Mouse (Mus musculus) intestine, embryonic 14.5 days (tissue): ENCODE measurements at regions not wholly inside any gene's neighbourhood (a gene's known extent, or its start where the extent isn't known, plus 50 kb on each side); places are given as distances from the start of the nearest gene placed in this dataset.

Experiments
- ATAC-seq: fragments of 200-750 bp; cut with Nextera tagmentation; replicated peaks from 2 replicates; pipeline ENCODE4 v1.8.0; 2017; ENCODE audit warnings: low read depth, moderate number of reproducible peaks, moderate TSS enrichment, moderate library complexity; ENCODE audit not compliant: low FRiP score, low TSS enrichment
- DNase-seq: peaks from one replicate; pipeline ENCODE4 v3.0.0-alpha.2; 2018; ENCODE audit warnings: low spot score
- H3K27ac ChIP-seq: fragments of 300-500 bp; sonication (generic); 2 replicates; pipeline ENCODE4 v1.5.1; 2014; ENCODE audit warnings: low read depth, mild to moderate bottlenecking, control low read depth
- H3K27me3 ChIP-seq: fragments of 300-500 bp; sonication (generic); replicated peaks from 2 replicates; pipeline ENCODE4 v1.6.1; 2014; ENCODE audit warnings: low read length, control low read depth; ENCODE audit not compliant: control insufficient read depth, insufficient read depth
- H3K36me3 ChIP-seq: fragments of 300-500 bp; sonication (generic); 2 replicates; pipeline ENCODE4 v1.6.1; 2014; ENCODE audit warnings: low read length, control low read depth; ENCODE audit not compliant: control insufficient read depth, insufficient read depth
- H3K4me1 ChIP-seq: fragments of 300-500 bp; sonication (generic); replicated peaks from 2 replicates; pipeline ENCODE4 v1.6.1; 2014; ENCODE audit warnings: low read length, control low read depth, mixed read lengths; ENCODE audit not compliant: control insufficient read depth, insufficient read depth
- H3K4me2 ChIP-seq: fragments of 300-500 bp; sonication (generic); 2 replicates; pipeline ENCODE4 v1.6.1; 2014; ENCODE audit warnings: low read length
- H3K4me3 ChIP-seq: fragments of 300-500 bp; sonication (generic); 2 replicates; pipeline ENCODE4 v1.5.1; 2014; ENCODE audit warnings: low read depth, low read length, control low read depth, mixed read lengths
- H3K9ac ChIP-seq: fragments of 300-500 bp; sonication (generic); 2 replicates; pipeline ENCODE4 v1.6.1; 2014; ENCODE audit warnings: mild to moderate bottlenecking, low read length
- H3K9me3 ChIP-seq: fragments of 300-500 bp; sonication (generic); 2 replicates; pipeline ENCODE4 v1.6.1; 2016; ENCODE audit warnings: low read length, control low read depth; ENCODE audit not compliant: control insufficient read depth
- WGBS: fragments of 180-500 bp; shearing (Covaris S2); extraction: QIAGEN DNeasy Blood & Tissue Kit; methylation state at CpG from one replicate; pipeline ENCODE4 v1.1.7; 2014; 5-methylcytosine and 5-hydroxymethylcytosine counted together

DNA sequence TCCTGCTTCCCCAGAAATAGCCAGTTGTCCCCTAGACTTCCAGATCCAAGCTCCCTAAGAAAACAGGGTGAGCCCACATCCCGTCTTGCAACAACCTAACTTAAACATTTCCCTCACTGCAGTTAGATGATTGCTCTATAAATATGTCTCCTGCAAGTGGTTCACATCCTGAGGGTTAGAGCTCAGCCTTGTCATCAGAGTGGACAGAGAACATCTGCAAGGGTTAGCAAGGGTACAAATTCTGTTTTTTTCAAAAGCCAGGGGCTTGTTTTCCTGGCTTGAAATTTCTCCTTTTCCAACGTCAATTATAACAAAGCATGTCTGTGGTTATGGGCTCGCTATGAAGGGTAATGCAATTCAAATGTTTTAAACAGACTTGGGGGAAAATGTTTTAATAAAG, 169.8 kb upstream of the Tcerg1l start:
- Histone ChIP-seq H3K27me3 (no peaks in the 10 kb centered on the region), H3K36me3 (no peaks in the 10 kb centered on the region), H3K27ac (no peak overlapping the region), H3K4me1 (no peaks in the 10 kb centered on the region), H3K9ac (no peak overlapping the region), H3K4me2 (no peak overlapping the region), H3K9me3 (no peaks in the 10 kb centered on the region), H3K4me3 (no peak overlapping the region)
- DNase-seq (no peak), ATAC-seq (no peak)
- 57% methylated on average over 3 of the region's 3 CpGs for WGBS

GRCm38 (mm10) chr7:138551629-138552028, 154.1 kb upstream of the Tcerg1l start:
- H3K36me3 ChIP-seq, result no peaks in the 10 kb centered on the region
- no peaks in the 10 kb centered on the region for H3K9me3 ChIP-seq
- no peak overlapping the region for H3K4me2 ChIP-seq
- no peak overlapping the region for H3K9ac ChIP-seq
- no peak for ATAC-seq
- WGBS, result 68% methylated on average over 10 of the region's 10 CpGs
- no peak overlapping the region for H3K4me3 ChIP-seq
- no peak overlapping the region for H3K27ac ChIP-seq
- H3K27me3 ChIP-seq, result no peaks in the 10 kb centered on the region
- H3K4me1 ChIP-seq, result no peaks in the 10 kb centered on the region
- no peak for DNase-seq

DNA sequence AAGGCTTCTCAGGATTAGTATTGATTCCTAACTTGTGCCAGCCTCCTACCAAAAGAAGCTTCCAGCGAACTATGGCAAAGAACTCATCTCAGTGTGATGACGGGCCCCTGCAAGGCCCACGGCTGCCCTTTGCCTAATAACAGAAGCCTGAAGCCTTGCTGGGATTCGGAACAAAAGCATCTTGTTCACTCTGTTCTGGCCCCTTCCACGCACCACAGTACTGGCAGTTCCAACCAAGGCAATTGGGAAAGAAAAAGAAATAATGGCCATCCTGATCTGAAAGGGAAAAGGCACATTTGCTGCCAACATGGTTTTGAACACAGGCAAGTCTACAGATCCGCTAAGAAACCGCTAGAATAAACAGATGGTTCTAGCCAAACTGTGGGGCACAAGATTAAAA, 150.4 kb upstream of the Tcerg1l start:
- Histone ChIP-seq H3K9me3 (no peaks in the 10 kb centered on the region), H3K27ac (no peak overlapping the region), H3K9ac (no peak overlapping the region), H3K27me3 (no peaks in the 10 kb centered on the region), H3K36me3 (no peaks in the 10 kb centered on the region), H3K4me2 (no peak overlapping the region), H3K4me1 (no peaks in the 10 kb centered on the region), H3K4me3 (no peak overlapping the region)
- DNase-seq (no peak), ATAC-seq (no peak)
- WGBS, result 77% methylated on average over 7 of the region's 7 CpGs

DNA sequence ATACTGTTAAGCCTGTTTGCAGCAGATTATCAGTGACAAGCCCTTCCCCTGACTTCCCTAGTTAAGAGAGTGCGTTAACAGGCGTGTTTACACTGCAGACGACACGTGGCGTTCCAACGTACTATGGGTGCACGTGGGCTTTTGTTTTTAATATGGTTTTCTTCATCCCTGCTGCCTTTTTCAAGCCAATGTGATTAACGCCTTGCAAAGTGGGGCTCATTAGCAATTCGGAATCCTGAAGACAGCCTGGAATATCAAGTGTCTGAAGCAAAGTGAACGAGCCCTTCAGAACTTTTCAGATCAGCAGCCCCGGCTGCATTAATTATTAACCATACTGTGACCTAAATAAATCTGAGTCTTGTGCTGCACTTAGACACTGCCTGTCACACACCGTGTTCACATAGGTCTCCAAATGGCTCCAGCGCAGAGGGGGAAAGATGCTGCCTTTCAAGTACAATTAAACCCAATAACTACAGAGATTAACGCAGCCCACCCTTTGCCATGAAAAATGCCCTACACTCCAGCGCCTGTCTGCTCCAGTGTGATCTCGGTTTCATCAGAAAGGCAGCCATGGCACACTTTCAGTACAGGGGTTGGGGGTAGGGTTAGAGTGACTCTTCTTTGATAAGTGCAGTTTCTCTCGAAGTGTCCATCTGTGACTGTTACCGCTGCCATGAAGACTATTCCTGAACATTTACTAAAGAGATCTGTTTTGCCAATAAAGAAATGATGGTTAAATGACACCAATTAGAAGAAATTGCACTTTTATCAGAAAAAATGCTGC, 140.7 kb upstream of the Tcerg1l start:
- H3K4me2 ChIP-seq, result peak overlapping the region; percentile 23; the same call in 1 of the 2 replicates
- no peaks in the 10 kb centered on the region for H3K9me3 ChIP-seq
- no peak overlapping the region for H3K4me3 ChIP-seq
- no peaks in the 10 kb centered on the region for H3K27me3 ChIP-seq
- no peak overlapping the region for H3K9ac ChIP-seq
- DNase-seq, result peak; percentile 58
- H3K36me3 ChIP-seq, result no peaks in the 10 kb centered on the region
- H3K27ac ChIP-seq, result no peak overlapping the region
- ATAC-seq, result peak; percentile 71; the same call in 1 of the 2 replicates
- no peaks in the 10 kb centered on the region for H3K4me1 ChIP-seq
- WGBS, result 48% methylated on average over 18 of the region's 18 CpGs

DNA sequence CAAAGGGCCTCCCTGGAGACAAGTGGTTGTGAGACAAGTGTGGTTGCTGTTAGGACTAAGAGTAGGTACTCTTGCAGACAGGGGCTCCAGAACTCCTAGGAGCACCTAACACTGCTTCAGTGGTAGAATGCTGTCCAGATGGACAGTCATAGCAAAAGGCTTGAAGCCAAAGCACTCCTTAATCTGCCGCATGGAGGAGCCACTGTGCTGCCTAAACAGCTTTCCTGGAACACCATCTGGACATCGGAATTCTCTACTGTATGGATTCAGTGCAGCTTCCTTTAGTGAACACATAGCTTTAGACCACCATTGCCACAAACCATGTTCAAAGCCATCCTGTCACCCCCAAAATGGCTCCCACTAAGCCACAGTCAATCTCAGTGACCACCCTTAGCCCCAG, 128.6 kb upstream of the Tcerg1l start:
- Histone ChIP-seq H3K4me2 (no peak overlapping the region), H3K4me3 (no peak overlapping the region), H3K4me1 (no peaks in the 10 kb centered on the region), H3K36me3 (no peaks in the 10 kb centered on the region), H3K27ac (no peak overlapping the region), H3K27me3 (no peaks in the 10 kb centered on the region), H3K9ac (no peak overlapping the region), H3K9me3 (no peaks in the 10 kb centered on the region)
- 92% methylated on average over 2 of the region's 2 CpGs for WGBS
- ATAC-seq (no peak), DNase-seq (no peak)

DNA sequence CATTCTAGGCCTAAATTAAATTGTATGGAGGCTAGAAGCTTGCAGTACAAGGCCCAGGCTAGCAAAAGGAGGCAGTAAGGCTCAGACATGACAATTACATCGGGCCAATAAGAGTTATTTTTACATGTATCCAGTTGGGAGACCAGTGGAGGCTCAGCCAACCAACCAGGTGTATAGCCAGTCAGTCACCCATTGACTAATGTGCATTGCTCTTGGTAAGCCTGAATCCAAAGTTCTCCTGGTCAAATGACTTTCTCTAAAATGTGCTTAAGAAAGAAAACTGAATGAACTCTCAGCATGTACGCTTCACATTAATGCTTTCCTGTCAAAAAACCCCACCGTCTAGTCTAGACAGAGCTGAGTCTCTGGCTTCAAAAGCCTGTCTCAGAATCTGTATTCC, 127.4 kb upstream of the Tcerg1l start:
- Histone ChIP-seq H3K9ac (no peak overlapping the region), H3K4me2 (no peak overlapping the region), H3K27me3 (no peaks in the 10 kb centered on the region), H3K36me3 (no peaks in the 10 kb centered on the region), H3K27ac (no peak overlapping the region), H3K4me1 (no peaks in the 10 kb centered on the region), H3K9me3 (no peaks in the 10 kb centered on the region), H3K4me3 (no peak overlapping the region)
- ATAC-seq (no peak), DNase-seq (no peak)
- WGBS, result 74% methylated on average over 3 of the region's 3 CpGs

DNA sequence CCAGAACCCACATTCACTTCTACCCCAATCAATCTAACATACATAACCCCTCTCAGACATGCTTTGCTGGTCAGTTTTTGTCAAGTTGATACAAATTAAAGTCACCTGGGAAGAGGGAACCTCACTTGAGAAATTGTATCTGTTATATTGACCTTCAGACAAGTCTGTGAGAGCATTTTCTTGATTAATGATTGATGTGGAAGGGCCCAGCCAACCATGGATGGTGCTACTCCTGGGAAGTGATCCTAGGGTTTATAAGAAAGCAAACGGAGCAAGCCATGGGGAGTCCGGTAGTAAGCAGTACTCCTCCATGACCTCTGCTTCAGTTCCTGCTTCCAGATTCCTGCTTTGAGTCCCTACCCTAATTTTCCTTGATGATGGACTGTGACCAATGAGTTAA, 116.6 kb upstream of the Tcerg1l start:
- Histone ChIP-seq H3K4me1 (no peaks in the 10 kb centered on the region), H3K4me2 (no peak overlapping the region), H3K4me3 (no peak overlapping the region), H3K27ac (no peak overlapping the region), H3K27me3 (no peaks in the 10 kb centered on the region), H3K9me3 (no peaks in the 10 kb centered on the region), H3K9ac (no peak overlapping the region), H3K36me3 (no peaks in the 10 kb centered on the region)
- 86% methylated on average over 2 of the region's 2 CpGs for WGBS
- no peak for DNase-seq
- ATAC-seq, result no peak

- peaks cover 3% of the 10 kb centered on the region; the same call in 1 of the 2 replicates for H3K9me3 ChIP-seq
- no peak overlapping the region for H3K27ac ChIP-seq
- H3K36me3 ChIP-seq, result no peaks in the 10 kb centered on the region
- no peaks in the 10 kb centered on the region; the same call in 1 of the 2 replicates for H3K4me1 ChIP-seq
- ATAC-seq (no peak), DNase-seq (no peak)
- H3K4me3 ChIP-seq, result no peak overlapping the region
- 88% methylated on average over 2 of the region's 2 CpGs for WGBS
- no peaks in the 10 kb centered on the region for H3K27me3 ChIP-seq
- H3K4me2 ChIP-seq, result no peak overlapping the region
- no peak overlapping the region for H3K9ac ChIP-seq
Measured at GRCm38 (mm10) chr7:138505205-138505604, 107.7 kb upstream of the Tcerg1l start.

DNA sequence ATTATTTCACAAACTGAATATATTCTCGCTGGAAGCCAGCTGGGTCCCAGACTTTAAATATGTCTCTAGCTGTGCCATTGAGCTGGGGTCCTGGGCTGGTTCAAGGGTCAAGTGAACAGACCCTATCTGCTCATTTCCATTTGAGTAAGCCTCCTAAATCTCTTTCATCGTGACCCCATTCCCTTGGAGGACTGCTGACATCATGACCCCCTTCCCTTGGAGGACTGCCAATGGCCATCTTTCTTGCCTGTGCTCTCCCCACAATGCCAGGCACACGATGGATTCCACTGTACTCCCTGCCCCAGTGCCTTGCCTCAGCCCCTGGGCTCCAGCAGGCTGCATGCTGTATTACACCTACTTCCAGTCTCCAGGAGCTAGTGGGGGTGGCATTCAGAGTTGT, 106.5 kb upstream of the Tcerg1l start:
- Histone ChIP-seq H3K36me3 (no peaks in the 10 kb centered on the region), H3K9ac (no peak overlapping the region), H3K4me3 (no peak overlapping the region), H3K9me3 (peaks cover 3% of the 10 kb centered on the region; the same call in 1 of the 2 replicates), H3K27me3 (no peaks in the 10 kb centered on the region), H3K4me2 (no peak overlapping the region), H3K27ac (no peak overlapping the region), H3K4me1 (no peaks in the 10 kb centered on the region; the same call in 1 of the 2 replicates)
- no peak for DNase-seq
- WGBS, result 59% methylated on average over 3 of the region's 3 CpGs
- ATAC-seq, result no peak
